Mouse (Mus musculus) MEL (cell line): Measurements from ENCODE around the gene Ptger3. TPM values are rescaled to one million over a fixed set of nuclear protein-coding genes. Genes with fewer than 3 reads are reported as not detected.
A peak's percentile ranks its signal among the peaks of the same experiment; 100 is the strongest.

Experiments used
- DNase-seq: peaks from one replicate; pipeline ENCODE4 v3.0.0; 2011; ENCODE audit warnings: low read depth, low spot score
- H3K27ac ChIP-seq: 2 replicates; pipeline ENCODE4 v1.5.1; 2012; ENCODE audit warnings: low read depth, mild to moderate bottlenecking, control low read depth, low read length, moderate library complexity; ENCODE audit not compliant: control insufficient read depth
- H3K27me3 ChIP-seq, 2 experiments: fragments of 150-350 bp in 1 of 2; sonication (generic) in 1 of 2; 2 replicates each; pipeline ENCODE4 v1.6.1; 2012; ENCODE audit warnings: low read length in 2 of 2, mild to moderate bottlenecking in 2 of 2, improper control_type of control experiment in 1 of 2, moderate library complexity in 1 of 2; ENCODE audit not compliant: insufficient read depth in 2 of 2, control insufficient read depth in 1 of 2
- H3K36me3 ChIP-seq, 2 experiments: 2 replicates each; pipeline ENCODE4 v1.6.1; 2012 to 2014; ENCODE audit warnings: low read length in 2 of 2, improper control_type of control experiment in 1 of 2, inconsistent platforms in 1 of 2, mild to moderate bottlenecking in 1 of 2; ENCODE audit not compliant: insufficient read depth in 2 of 2, control insufficient read depth in 1 of 2
- H3K4me1 ChIP-seq, 2 experiments: fragments of 150-350 bp in 1 of 2; sonication (generic) in 1 of 2; 2 replicates each; pipeline ENCODE4 v1.6.1; 2012; ENCODE audit warnings: low read length in 2 of 2, improper control_type of control experiment in 1 of 2, mild to moderate bottlenecking in 1 of 2; ENCODE audit not compliant: insufficient read depth in 2 of 2, control insufficient read depth in 1 of 2
- H3K4me3 ChIP-seq, 2 experiments: fragments of 150-350 bp in 1 of 2; sonication (generic) in 1 of 2; 2 replicates each; pipeline ENCODE4 v1.5.1; 2012; ENCODE audit warnings: low read depth in 2 of 2, low read length in 2 of 2, mild to moderate bottlenecking in 2 of 2, moderate library complexity in 2 of 2, control low read depth in 1 of 2, improper control_type of control experiment in 1 of 2; ENCODE audit not compliant: control insufficient read depth in 1 of 2, insufficient read depth in 1 of 2
- H3K79me2 ChIP-seq: 2 replicates; pipeline ENCODE4 v1.6.1; 2012; ENCODE audit warnings: mild to moderate bottlenecking, low read length, moderate library complexity; ENCODE audit not compliant: control insufficient read depth, poor library complexity, insufficient read depth
- H3K9ac ChIP-seq: 2 replicates; pipeline ENCODE4 v1.6.1; 2012; ENCODE audit warnings: low read depth, mild to moderate bottlenecking, control low read depth, low read length, moderate library complexity; ENCODE audit not compliant: control insufficient read depth, poor library complexity, severe bottlenecking
- H3K9me3 ChIP-seq: fragments of 150-350 bp; sonication (generic); replicated peaks from 2 replicates; pipeline ENCODE4 v1.6.1; 2012; ENCODE audit warnings: mild to moderate bottlenecking, low read length, improper control_type of control experiment, moderate library complexity; ENCODE audit not compliant: insufficient read depth
- BHLHE40 ChIP-seq: IDR thresholded peaks from 2 replicates; pipeline ENCODE4 v1.6.1; 2012; ENCODE audit warnings: low read depth, mild to moderate bottlenecking, inconsistent platforms, low read length, improper control_type of control experiment, borderline replicate concordance
- CTCF ChIP-seq, 3 experiments: IDR thresholded peaks in 2 of 3; conservative IDR thresholded peaks in 1 of 3; 2 replicates each; pipeline ENCODE4 v1.5.1; 2011 to 2012; ENCODE audit warnings: low read length in 3 of 3, low read depth in 2 of 3, mild to moderate bottlenecking in 2 of 3, improper control_type of control experiment in 1 of 3, inconsistent platforms in 1 of 3, mixed read lengths in 1 of 3, moderate library complexity in 1 of 3; ENCODE audit not compliant: control insufficient read depth in 1 of 3, insufficient read depth in 1 of 3, poor library complexity in 1 of 3, severe bottlenecking in 1 of 3
- E2F4 ChIP-seq: IDR thresholded peaks from 2 replicates; pipeline ENCODE4 v1.6.1; 2011; ENCODE audit warnings: low read depth, low read length, improper control_type of control experiment, borderline replicate concordance
- ELF1 ChIP-seq: IDR thresholded peaks from 2 replicates; pipeline ENCODE4 v1.6.1; 2014; ENCODE audit warnings: low read depth, mild to moderate bottlenecking, inconsistent platforms, low read length, improper control_type of control experiment, moderate library complexity
- EP300 ChIP-seq, 2 experiments: IDR thresholded peaks; 2 replicates each; pipeline ENCODE4 v1.6.1; 2011; ENCODE audit warnings: improper control_type of control experiment in 2 of 2, low read length in 2 of 2, low read depth in 1 of 2, mild to moderate bottlenecking in 1 of 2
- GABPA ChIP-seq: IDR thresholded peaks from 2 replicates; pipeline ENCODE4 v1.6.1; 2012; ENCODE audit warnings: low read depth, mild to moderate bottlenecking, inconsistent platforms, low read length, improper control_type of control experiment, moderate library complexity
- GATA1 ChIP-seq: IDR thresholded peaks from 2 replicates; pipeline ENCODE4 v1.6.1; 2011; ENCODE audit warnings: low read depth, low read length, improper control_type of control experiment
- MAFK ChIP-seq: IDR thresholded peaks from 2 replicates; pipeline ENCODE4 v1.6.1; 2011; ENCODE audit warnings: low read depth, mild to moderate bottlenecking, low read length, improper control_type of control experiment, borderline replicate concordance
- MAX ChIP-seq: IDR thresholded peaks from 2 replicates; pipeline ENCODE4 v1.6.1; 2011; ENCODE audit warnings: low read length, improper control_type of control experiment
- MAZ ChIP-seq: IDR thresholded peaks from 2 replicates; pipeline ENCODE4 v1.6.1; 2012; ENCODE audit warnings: low read depth, mild to moderate bottlenecking, inconsistent platforms, low read length, improper control_type of control experiment
- MEF2A ChIP-seq: IDR thresholded peaks from 2 replicates; pipeline ENCODE4 v1.6.1; 2014; ENCODE audit warnings: low read depth, mild to moderate bottlenecking, inconsistent platforms, low read length, improper control_type of control experiment; ENCODE audit not compliant: poor library complexity, insufficient replicate concordance, severe bottlenecking; ENCODE audit errors: extremely low read depth
- MXI1 ChIP-seq: IDR thresholded peaks from 2 replicates; pipeline ENCODE4 v1.6.1; 2011; ENCODE audit warnings: mild to moderate bottlenecking, low read depth, low read length, improper control_type of control experiment
- MYB ChIP-seq: IDR thresholded peaks from 2 replicates; pipeline ENCODE4 v1.6.1; 2011; ENCODE audit warnings: mild to moderate bottlenecking, low read depth, low read length, improper control_type of control experiment
- NELFE ChIP-seq: IDR thresholded peaks from 2 replicates; pipeline ENCODE4 v1.6.1; 2011; ENCODE audit warnings: low read depth, low read length, improper control_type of control experiment
- NRF1 ChIP-seq: IDR thresholded peaks from 2 replicates; pipeline ENCODE4 v1.6.1; 2014; ENCODE audit warnings: low read depth, mild to moderate bottlenecking, inconsistent platforms, low read length, improper control_type of control experiment, moderate library complexity; ENCODE audit not compliant: poor library complexity, insufficient read depth, severe bottlenecking
- POLR2A ChIP-seq, 2 experiments: IDR thresholded peaks; 2 replicates each; pipeline ENCODE4 v1.6.1; 2011 to 2012; ENCODE audit warnings: low read length in 2 of 2, mild to moderate bottlenecking in 2 of 2, control low read depth in 1 of 2, improper control_type of control experiment in 1 of 2, low read depth in 1 of 2, moderate library complexity in 1 of 2; ENCODE audit not compliant: control insufficient read depth in 1 of 2, insufficient read depth in 1 of 2, poor library complexity in 1 of 2
- POLR2AphosphoS2 ChIP-seq: IDR thresholded peaks from 2 replicates; pipeline ENCODE4 v1.6.1; 2011; ENCODE audit warnings: low read length, improper control_type of control experiment
- POLR2AphosphoS5 ChIP-seq: IDR thresholded peaks from 2 replicates; pipeline ENCODE4 v1.6.1; 2012; ENCODE audit warnings: low read depth, borderline replicate concordance, mild to moderate bottlenecking, inconsistent platforms, low read length, moderate library complexity, mixed read lengths
- RAD21 ChIP-seq: IDR thresholded peaks from 2 replicates; pipeline ENCODE4 v1.6.1; 2011; ENCODE audit warnings: mild to moderate bottlenecking, low read depth, low read length, improper control_type of control experiment
- SIN3A ChIP-seq: IDR thresholded peaks from 2 replicates; pipeline ENCODE4 v1.6.1; 2012; ENCODE audit warnings: low read length, improper control_type of control experiment, inconsistent platforms
- SMC3 ChIP-seq: IDR thresholded peaks from 2 replicates; pipeline ENCODE4 v1.6.1; 2011; ENCODE audit warnings: low read depth, low read length, improper control_type of control experiment
- UBTF ChIP-seq: IDR thresholded peaks from 2 replicates; pipeline ENCODE4 v1.6.1; 2012; ENCODE audit warnings: low read depth, mild to moderate bottlenecking, inconsistent platforms, low read length, improper control_type of control experiment, moderate library complexity, borderline replicate concordance; ENCODE audit not compliant: insufficient read depth
- USF1 ChIP-seq: IDR thresholded peaks from 2 replicates; pipeline ENCODE4 v1.6.1; 2014; ENCODE audit warnings: low read depth, mild to moderate bottlenecking, inconsistent platforms, low read length, improper control_type of control experiment, moderate library complexity
- ZC3H11A ChIP-seq: IDR thresholded peaks from 2 replicates; pipeline ENCODE4 v1.6.1; 2012; ENCODE audit warnings: low read depth, mild to moderate bottlenecking, inconsistent platforms, low read length, improper control_type of control experiment
- ZMIZ1 ChIP-seq: IDR thresholded peaks from 2 replicates; pipeline ENCODE4 v1.6.1; 2012; ENCODE audit warnings: low read depth, mild to moderate bottlenecking, inconsistent platforms, low read length, improper control_type of control experiment, moderate library complexity
- ZNF384 ChIP-seq: IDR thresholded peaks from 2 replicates; pipeline ENCODE4 v1.6.1; 2012; ENCODE audit warnings: low read depth, mild to moderate bottlenecking, inconsistent platforms, low read length, improper control_type of control experiment
- polyA plus RNA-seq, 2 experiments: library from polyadenylated mRNA; stranded (reverse) in 1 of 2; unstranded in 1 of 2; fragments of >175 nt in 1 of 2; fragments of >200 nt in 1 of 2; gene quantifications; 2 replicates each; pipeline versions ENCODE4 v1.2.1 to v1.2.4; 2012; ENCODE audit warnings: low replicate concordance in 2 of 2, low read depth in 1 of 2; ENCODE audit not compliant: insufficient read length in 2 of 2, insufficient read depth in 1 of 2, missing spikeins in 1 of 2
- total RNA-seq: library from RNA; depleted of rRNA; stranded (reverse); fragments of 300-350 nt; gene quantifications from 2 replicates; pipeline ENCODE4 v1.2.3, GENCODE M21; 2012

Gene Ptger3
- total and polyA plus RNA-seq, 3 experiments = 6.8 to 7.0 TPM; not detected in 1

DNA sequence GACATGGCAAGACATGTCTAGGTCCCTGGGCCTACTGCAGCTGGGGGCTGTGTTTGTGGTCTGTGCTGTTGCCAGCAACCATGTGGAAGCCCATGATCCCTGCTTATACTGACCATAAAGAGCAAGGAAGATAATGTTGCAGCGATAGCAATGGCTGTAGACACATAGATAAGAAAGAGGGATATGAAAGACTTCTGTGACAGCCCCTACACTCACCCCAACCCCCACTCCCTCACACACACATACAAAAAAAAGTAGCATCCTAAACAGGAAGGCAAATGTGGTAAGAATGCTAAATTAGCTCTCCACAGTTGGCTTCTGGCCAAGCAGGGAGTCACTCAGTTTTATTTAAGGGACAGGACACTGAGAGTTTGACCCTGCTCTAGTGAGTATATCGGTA lies 48.7 kb upstream of the Ptger3 start (continued):
- TF ChIP-seq ZNF384 (peak; percentile 72), ELF1 (no peak), MYB (no peak), NELFE (no peak), EP300 (IDR thresholded peaks at IDR 0.05; ENCODE audit: low read depth in 1 of 2, low read length in 2 of 2) (peak in 1 of 2 experiments; percentile 77; a peak in 3 of 4 replicates), MAFK (no peak), USF1 (no peak), SIN3A (no peak), MEF2A (no peak), GATA1 (peak; percentile 82), E2F4 (no peak), POLR2AphosphoS2 (no peak)

DNA sequence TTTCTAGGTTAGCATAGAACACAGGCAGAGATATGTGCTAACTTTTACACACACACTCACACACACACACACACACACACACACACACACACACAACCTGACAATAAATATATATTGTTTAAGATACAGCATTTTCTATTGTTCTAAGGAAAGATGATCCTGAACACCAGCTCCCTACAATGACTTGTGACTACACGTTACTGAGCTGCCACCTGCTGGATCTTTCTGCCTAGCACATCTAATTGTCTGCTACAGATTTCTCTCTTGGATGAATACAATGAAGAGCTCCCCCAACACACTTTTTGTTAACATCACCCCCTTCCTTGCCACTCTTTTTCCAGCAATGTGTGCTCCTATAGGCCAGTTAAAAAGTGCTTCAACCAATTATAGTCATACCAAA lies 46.3 kb upstream of the Ptger3 start:
- peak; percentile 71 for DNase-seq

More for the DNA sequence above, 46.3 kb upstream of the Ptger3 start:
- Histone ChIP-seq H3K27ac (no peak overlapping the region), H3K27me3 (no peaks in the 10 kb centered on the region; a peak in 3 of 4 replicates), H3K9me3 (no peaks in the 10 kb centered on the region), H3K4me3 (no peak overlapping the region), H3K4me1 (peaks cover 2 to 8% of the 10 kb centered on the region in 2 experiments; a peak in 3 of 4 replicates), H3K36me3 (peaks cover 0 to 4% of the 10 kb centered on the region in 2 experiments; a peak in 2 of 4 replicates), H3K9ac (no peak overlapping the region), H3K79me2 (no peaks in the 10 kb centered on the region)
- TF ChIP-seq BHLHE40 (no peak), NRF1 (no peak), POLR2AphosphoS5 (no peak), GABPA (no peak), UBTF (no peak), MAFK (no peak), MAZ (no peak), NELFE (no peak), USF1 (no peak), SIN3A (no peak), MYB (no peak), MAX (no peak), POLR2A (IDR thresholded peaks at IDR 0.05; ENCODE audit: control insufficient read depth in 1 of 2, insufficient read depth in 1 of 2, low read depth in 1 of 2, low read length in 2 of 2, poor library complexity in 1 of 2) (no peak), CTCF (IDR thresholded peaks at IDR 0.05 in 2 of 3, conservative IDR thresholded peaks at IDR 0.05 in 1 of 3; ENCODE audit: control insufficient read depth in 1 of 3, insufficient read depth in 1 of 3, low read depth in 2 of 3, low read length in 3 of 3, poor library complexity in 1 of 3, severe bottlenecking in 1 of 3) (peak; percentile 44 to 82 (median 66)), EP300 (IDR thresholded peaks at IDR 0.05; ENCODE audit: low read depth in 1 of 2, low read length in 2 of 2) (no peak), RAD21 (peak; percentile 89), ZC3H11A (peak; percentile 79), SMC3 (peak; percentile 84), MEF2A (no peak), ZMIZ1 (no peak), MXI1 (no peak)
